ENCODE assay signal across 23 mouse cellular contexts in genomic region chr6:94013761-94014160, GRCm38 (mm10).
"Had no signal": no experiment of that assay in that cellular context is flagged by ENCODE, and none has a peak within 500 bp of the region (broad histone marks: within the 10 kb centered on the region; RNA-seq: fewer than 3 reads in every experiment).

No protein-coding gene starts in this region.

- H3K4me1 ChIP-seq: liver, embryonic 15.5 days; megakaryocyte, embryonic 14.5 days; stomach, embryonic 15.5 days had no signal

- H3K9ac ChIP-seq: liver, embryonic 15.5 days; liver, postnatal 0 days; lung, embryonic 15.5 days; midbrain, embryonic 13.5 days; neural tube, embryonic 13.5 days; neural tube, embryonic 15.5 days; stomach, embryonic 15.5 days had no signal

- H3K27me3 ChIP-seq: liver, embryonic 15.5 days; lung, embryonic 15.5 days; megakaryocyte, embryonic 14.5 days; midbrain, embryonic 13.5 days; neural tube, embryonic 13.5 days; neural tube, embryonic 15.5 days; stomach, embryonic 15.5 days had no signal

- H3K4me3 ChIP-seq: liver, embryonic 15.5 days; lung, embryonic 15.5 days; megakaryocyte, embryonic 14.5 days; midbrain, embryonic 13.5 days; myocyte; neural tube, embryonic 13.5 days; neural tube, embryonic 15.5 days; stomach, embryonic 15.5 days had no signal

- H3K9me3 ChIP-seq: liver, embryonic 15.5 days; lung, embryonic 15.5 days; midbrain, embryonic 13.5 days; neural tube, embryonic 13.5 days; neural tube, embryonic 15.5 days; stomach, embryonic 15.5 days had no signal

- ATAC-seq: liver, postnatal 0 days; lung, postnatal 0 days; midbrain, embryonic 13.5 days; midbrain, embryonic 16.5 days had no signal

- H3K36me3 ChIP-seq: liver, embryonic 15.5 days; lung, embryonic 15.5 days; midbrain, embryonic 13.5 days; neural tube, embryonic 13.5 days; neural tube, embryonic 15.5 days; stomach, embryonic 15.5 days had no signal

- DNase-seq: liver, postnatal 0 days; lung, adult 2 months; lung, postnatal 14 days; lung, postnatal 36 days; retina, postnatal 1 day; right cerebral cortex, postnatal 14 days; right cerebral cortex, postnatal 4 days; thymus, adult 18-20 months; thymus, postnatal 14 days; thymus, postnatal 36 days had no signal

- H3K27ac ChIP-seq: liver, embryonic 15.5 days; lung, embryonic 15.5 days; macrophage; midbrain, embryonic 13.5 days; neural tube, embryonic 13.5 days; neural tube, embryonic 15.5 days; stomach, embryonic 15.5 days; stomach, postnatal 0 days had no signal

- H3K4me2 ChIP-seq: liver, embryonic 15.5 days; lung, embryonic 15.5 days; midbrain, embryonic 11.5 days; midbrain, embryonic 13.5 days; neural tube, embryonic 13.5 days; neural tube, embryonic 15.5 days; stomach, embryonic 15.5 days had no signal
